Mouse (Mus musculus): ENCODE results near the gene Kmt2a. TPM values are rescaled to one million over a fixed set of nuclear protein-coding genes. Genes with fewer than 3 reads are reported as not detected.
A peak's percentile ranks its signal among the peaks of the same experiment; 100 is the strongest.

Gene Kmt2a
- 10 to 100 TPM; 32.5 to 58.2 (median 41.4) TPM for total RNA-seq (2022)

DNA sequence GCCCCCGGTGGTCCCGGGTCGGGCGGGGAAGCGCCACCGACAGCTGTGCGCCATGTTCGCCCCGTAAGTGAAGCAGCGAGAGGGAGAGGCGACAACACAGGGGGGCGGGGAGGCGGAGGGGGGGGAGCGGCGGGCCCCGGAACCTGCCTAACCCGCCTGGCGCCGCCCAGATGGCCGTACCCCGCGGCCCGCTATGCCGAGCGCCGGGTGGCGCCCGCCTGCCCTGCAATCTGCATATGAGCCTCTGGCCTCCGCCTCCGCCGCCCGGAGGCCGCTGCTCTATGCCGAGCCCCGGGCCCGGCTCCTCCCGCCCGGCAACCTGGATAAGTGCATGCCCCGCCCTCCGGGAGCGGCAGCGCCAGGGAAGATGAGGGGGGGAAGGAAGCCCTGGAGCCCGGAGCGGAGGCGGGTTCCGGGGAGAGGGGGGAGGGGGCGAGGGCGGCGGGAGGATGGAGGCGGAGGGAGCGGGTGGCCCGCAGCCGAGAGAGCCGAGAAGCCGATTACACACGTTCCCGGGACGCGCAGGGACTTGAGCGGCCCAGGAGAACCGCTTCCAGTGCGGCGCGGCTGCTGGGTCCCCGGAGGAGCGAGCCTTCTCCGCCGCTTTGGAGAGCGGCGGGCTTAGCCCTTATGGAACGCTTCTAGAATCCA is at the start of gene Kmt2a:
Gene Kmt2a, minus strand, starts transcription at position 76 of the 651 bp plus-strand sequence.
- peak; percentile 95 for DNase-seq

- no peak for DNase-seq
Measured at GRCm38 (mm10) chr9:44921543-44921942, 40.4 kb upstream of the Kmt2a start.

DNA sequence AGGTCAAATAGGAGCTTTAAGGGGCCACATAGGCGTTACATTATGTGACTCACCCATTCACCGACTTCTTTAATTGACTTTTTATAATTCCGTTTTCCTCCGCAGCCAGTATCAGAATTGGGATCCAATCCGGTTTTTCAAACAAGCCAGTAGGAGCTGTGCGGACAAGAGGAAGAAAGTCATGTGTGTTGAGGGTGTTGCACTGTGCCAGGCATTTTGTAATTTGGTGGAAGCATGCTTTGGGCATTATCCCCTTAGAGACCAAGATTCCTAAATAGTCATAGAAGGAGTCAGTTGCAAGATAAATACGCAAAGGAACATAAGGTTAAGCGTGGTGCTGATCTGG is 40.0 kb upstream of the Kmt2a start:
- peak; percentile 60 for DNase-seq

- DNase-seq, result peak; percentile 78
Measured at GRCm38 (mm10) chr9:44920374-44921122, 39.5 kb upstream of the Kmt2a start, which contains the start of gene Atp5l. TSS of gene Atp5l (minus strand) at chr9:44920742.

DNA sequence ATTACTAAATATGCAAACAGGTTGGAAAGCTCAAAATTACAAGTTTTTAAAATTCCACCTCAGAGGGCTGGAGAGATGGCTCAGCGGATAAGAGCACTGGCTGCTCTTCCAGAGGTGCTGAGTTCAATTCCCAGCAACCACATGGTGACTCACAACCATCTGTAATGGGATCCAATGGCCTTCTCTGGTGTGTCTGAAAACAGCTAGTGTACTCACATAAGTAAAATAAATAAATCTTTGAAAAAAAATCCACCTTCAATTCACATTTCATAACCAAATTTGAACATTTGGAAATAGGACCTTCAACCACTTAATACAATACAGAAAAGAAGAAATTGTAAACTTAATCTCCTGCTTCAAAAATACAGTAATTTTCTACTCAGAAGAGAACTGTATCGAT is 38.5 kb upstream of the Kmt2a start:
- DNase-seq, result no peak

DNA sequence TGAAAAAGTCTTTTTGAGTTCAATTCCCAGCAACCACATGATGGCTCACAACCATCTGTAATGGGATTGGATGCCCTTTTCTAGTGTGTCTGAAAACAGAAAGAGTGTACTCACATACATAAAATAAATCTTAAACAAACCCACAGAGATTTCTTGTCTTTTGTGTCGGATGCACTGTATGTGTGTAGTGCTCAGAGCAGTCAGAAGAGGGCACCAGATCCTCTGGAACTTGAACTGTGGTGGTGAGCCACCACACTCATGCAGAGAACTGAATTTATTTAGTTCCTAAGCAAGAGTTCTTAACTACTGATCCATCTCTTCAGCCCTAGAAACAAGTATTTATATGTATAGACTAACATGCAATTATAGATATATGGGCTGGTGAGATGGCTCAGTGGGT is 35.1 kb upstream of the Kmt2a start:
- DNase-seq, result no peak

DNA sequence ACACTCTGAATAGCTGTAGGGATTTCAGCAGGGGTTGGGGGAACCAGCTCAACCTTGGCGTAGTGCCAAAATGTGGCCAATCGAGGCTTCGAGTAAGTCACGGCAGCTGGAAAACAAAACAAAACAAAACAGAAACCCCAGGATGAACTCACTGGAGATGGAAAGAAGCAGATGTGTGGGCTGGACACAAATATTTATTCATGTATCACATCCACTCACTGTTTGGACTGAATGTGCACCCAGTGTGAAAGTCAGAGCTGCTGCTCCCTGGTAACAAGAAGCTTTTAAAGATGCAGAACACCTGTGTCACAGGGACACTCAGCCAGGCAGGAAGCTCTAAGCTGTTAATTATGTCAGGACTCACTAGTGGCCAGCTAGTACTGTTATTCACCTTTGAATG is 33.6 kb upstream of the Kmt2a start:
- no peak for DNase-seq

- no peak for DNase-seq
Measured at GRCm38 (mm10) chr9:44911365-44911764, 30.3 kb upstream of the Kmt2a start.

DNA sequence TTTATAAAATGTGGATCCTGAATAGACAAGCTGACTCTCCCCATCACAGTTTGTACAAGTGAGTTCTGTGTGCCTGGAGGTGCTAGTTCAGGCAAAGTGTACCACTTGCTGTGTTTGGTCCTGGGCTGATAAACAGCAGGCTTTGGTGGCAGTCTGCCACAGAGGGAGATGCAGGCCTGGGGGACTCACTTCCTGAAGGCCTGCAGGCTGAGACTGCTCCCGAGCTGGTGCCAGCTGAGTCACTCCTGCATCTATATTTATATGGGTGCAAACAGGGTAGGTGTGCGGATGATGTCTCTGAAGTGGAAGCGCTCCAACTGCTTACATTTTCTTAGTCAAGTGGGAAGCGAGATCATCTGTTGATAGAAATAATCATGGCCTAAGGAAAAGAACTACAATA is 24.5 kb upstream of the Kmt2a start:
- no peak for DNase-seq

GRCm38 (mm10) chr9:44904964-44905363 is 23.9 kb upstream of the Kmt2a start:
- peak; percentile 63 for DNase-seq

DNA sequence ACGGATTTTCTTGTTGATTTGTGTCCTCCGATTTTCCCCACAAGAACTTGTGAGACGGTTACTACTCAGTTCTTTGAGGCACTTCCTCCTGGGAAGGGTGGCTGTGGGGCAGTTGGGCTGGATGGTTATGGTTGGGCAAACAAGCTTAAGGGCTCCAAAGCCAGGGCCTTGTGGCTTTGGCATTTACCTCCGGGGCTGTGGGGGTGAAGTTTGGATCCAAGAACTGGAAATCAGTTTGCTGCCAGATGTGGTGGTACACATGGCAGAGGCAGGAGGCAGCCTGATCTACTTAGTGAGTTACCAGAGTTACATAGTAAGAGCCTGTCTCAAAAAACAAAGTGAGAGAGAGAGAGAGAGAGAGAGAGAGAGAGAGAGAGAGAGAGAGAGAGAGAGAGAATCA is 22.8 kb upstream of the Kmt2a start:
- DNase-seq, result no peak

- DNase-seq, result no peak
Measured at GRCm38 (mm10) chr9:44900402-44900801, 19.3 kb upstream of the Kmt2a start.

DNA sequence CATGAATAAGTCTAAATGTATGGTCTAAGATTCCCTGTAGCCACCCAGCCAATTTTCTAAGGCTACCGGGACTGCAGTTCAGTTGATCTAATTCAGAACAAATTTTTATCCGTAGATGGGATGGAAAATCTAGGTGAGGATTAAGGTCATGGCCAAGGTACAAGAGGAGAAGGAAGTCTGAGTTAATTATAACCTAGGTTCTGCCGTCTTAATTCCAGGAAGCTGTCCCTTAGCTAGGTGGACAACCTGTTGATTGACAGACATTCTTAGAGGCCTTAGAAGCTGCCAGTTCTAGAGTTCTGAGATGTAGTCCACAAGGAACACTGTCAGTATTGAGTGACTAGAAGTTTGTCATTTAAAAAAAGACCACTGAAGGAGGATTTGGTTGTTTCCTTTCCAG is 18.6 kb upstream of the Kmt2a start:
- DNase-seq, result no peak

- no peak for DNase-seq
Measured at GRCm38 (mm10) chr9:44897024-44897423, 15.9 kb upstream of the Kmt2a start.

- no peak for DNase-seq
Measured at GRCm38 (mm10) chr9:44892664-44893063, 11.6 kb upstream of the Kmt2a start.

GRCm38 (mm10) chr9:44891210-44891609 is 10.1 kb upstream of the Kmt2a start:
- no peak for DNase-seq

DNA sequence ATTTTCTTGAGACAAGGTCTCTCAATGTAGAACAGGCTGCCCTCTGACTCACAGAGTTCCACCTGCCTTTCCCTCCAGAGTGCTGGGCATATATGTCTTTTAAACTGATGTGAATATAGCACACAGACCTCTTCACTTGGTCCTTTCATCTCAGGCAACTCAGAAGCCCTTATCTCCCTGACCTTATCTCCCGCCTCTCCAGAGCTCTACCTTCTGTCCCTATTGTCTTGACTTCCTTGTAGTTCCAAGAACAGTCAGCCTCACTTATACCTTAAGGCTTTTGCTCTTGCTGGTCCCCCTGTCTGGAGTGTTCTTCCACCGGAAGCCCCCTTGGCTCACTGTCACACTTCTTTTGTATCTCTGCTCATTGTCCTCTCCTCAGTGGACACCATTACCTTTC is 9.0 kb upstream of the Kmt2a start:
- no peak for DNase-seq

GRCm38 (mm10) chr9:44888114-44888624 is 7.1 kb upstream of the Kmt2a start:
- DNase-seq, result no peak

GRCm38 (mm10) chr9:44882981-44883569 is 2.0 kb upstream of the Kmt2a start:
- no peak for DNase-seq

DNA sequence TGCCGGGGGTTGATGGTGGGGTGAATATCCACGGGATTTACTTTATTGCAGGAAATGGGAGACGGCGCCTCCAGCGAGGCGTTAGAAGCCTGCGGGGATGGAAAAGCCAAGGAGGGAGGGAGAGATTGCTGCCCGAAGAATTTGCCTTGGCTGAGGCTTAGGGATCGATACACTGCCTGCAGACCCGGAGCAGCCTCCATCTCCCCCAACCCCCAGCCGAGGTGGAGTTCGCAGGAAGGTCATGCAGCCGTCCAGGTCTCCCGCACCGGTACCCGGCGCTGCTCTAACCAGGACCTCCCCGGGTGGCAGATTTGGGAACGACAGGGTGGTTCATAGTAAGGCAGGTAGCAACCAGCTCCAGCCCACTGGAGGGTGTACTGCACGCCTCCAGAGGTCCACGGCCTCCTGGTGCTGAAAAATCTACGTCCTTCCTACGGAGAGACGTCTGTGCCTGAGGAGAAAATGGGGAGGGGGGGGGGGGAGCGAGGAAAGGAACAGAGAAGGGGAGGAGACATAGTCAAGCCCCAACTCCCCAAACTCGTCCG is 1.4 kb upstream of the Kmt2a start:
- peak; percentile 42 for DNase-seq

DNA sequence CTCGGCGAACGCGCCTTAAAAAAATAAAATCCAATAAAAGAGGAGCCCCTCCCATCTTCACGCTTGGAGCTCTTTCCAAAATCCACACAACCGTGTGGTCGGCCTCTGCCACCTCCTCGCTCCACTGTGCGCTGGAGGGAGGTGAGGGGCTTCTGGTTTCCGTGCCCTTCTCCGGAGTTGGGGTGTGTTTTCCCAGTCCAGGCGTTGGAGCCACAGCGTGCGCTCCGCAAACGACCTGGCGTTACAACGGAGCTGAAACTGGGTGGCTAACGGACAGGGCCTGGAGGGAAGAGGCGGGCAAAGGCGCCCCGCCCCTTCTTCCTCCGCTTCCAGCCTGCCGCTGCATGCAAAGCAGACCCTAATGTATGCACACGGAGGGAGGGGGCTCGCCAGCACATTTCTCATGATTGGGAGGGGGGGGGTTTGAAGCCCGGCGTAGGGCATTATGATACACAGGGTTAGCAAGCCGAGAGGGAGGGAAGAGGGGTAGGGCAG is 892 bp upstream of the Kmt2a start:
- DNase-seq, result peak; percentile 61

DNA sequence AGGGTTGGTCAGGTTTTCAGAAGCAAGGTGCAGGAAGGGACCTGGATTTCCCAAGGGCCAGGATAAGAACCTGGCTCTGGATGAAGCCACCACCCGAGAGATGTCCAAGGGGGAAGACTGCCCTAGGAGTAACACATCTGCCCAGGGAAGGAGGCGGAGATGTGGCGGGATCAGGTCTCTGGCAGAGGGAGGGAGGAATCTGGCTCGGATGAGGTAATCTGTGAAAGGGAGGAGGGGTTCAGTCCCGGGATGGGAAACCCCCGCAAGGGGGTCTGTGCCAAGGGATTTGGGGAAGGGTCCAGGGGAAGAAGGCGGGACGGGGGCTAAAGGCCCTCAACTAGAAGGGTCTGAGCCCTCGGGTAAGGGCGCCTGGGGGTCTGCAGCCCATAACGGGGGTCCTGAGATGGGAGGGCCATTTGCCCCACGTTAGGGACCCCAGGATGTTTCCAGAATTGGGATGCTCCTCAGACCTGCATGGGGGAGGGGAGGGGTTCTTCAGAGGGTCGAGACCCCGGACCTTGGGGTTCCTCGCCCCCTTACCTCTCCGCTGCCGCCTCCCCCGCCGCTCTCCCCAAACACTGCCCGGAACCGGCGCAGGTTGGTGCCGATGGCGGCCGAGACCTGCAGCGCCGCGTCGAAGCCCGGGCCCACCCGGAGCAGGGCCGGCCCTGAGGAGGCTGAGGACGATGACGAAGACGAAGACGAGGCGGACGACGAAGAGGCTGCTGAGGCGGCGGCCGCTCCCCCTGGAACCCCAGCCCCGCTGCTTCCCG is 601 bp downstream of the Kmt2a start:
- DNase-seq, result peak; percentile 37

Measured in adrenal gland, adult 8-10 months (tissue).